Mouse (Mus musculus): Measurements from ENCODE around the gene Stom. TPM values are rescaled to one million over a fixed set of nuclear protein-coding genes. Genes with fewer than 3 reads are reported as not detected.
A peak's percentile ranks its signal among the peaks of the same experiment; 100 is the strongest.

The Stom gene
- polyA plus RNA-seq, 1 experiment from 2014 or later, result 42.2 TPM

DNA sequence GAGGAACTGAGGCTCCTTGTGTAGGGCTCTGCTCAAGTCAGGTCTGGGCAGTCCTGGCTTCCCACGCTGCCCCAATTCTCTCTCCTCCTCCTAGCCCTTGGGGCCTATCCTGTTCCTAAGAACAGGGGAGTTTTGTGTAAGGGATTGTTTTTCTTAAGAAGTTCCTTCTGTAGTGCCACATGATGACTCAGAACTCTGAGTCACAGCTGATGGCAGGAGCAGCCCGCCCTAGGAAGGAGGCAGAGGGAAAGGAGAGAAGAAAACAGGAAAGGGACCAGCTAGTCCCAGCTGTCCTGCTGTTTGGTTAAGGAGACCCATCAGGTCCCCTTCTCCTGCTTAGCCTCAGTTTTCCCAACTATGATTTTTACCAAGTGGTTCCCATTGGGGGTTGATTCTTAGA is 65.0 kb downstream of the Stom start:
- no peak overlapping the region for H3K9ac ChIP-seq
- H3K27ac ChIP-seq (ENCODE audit: poor library complexity, severe bottlenecking), result peak overlapping the region; percentile 90; the same call in 1 of the 2 replicates
- no peak for ATAC-seq (ENCODE audit: insufficient number of reproducible peaks, low FRiP score)

GRCm38 (mm10) chr2:35270531-35270984 is 66.2 kb downstream of the Stom start:
- H3K27ac ChIP-seq (ENCODE audit: poor library complexity, severe bottlenecking), result peak overlapping the region; percentile 90
- H3K36me3 ChIP-seq, result no peaks in the 10 kb centered on the region
- 15% methylated on average over 10 of the region's 10 CpGs for WGBS
- peak; percentile 31 for ATAC-seq (ENCODE audit: insufficient number of reproducible peaks, low FRiP score)
- no peak overlapping the region for H3K9ac ChIP-seq
- peak overlapping the region; percentile 43 for H3K4me2 ChIP-seq
- H3K27me3 ChIP-seq (replicated peaks), result no peaks in the 10 kb centered on the region
- no peaks in the 10 kb centered on the region for H3K9me3 ChIP-seq (replicated peaks)
- peaks cover 87% of the 10 kb centered on the region for H3K4me1 ChIP-seq (replicated peaks)
- no peak overlapping the region for H3K4me3 ChIP-seq

More for the DNA sequence above, 65.0 kb downstream of the Stom start:
- no peaks in the 10 kb centered on the region for H3K9me3 ChIP-seq (replicated peaks)
- H3K36me3 ChIP-seq, result no peaks in the 10 kb centered on the region
- H3K4me3 ChIP-seq, result no peak overlapping the region
- no peaks in the 10 kb centered on the region for H3K27me3 ChIP-seq (replicated peaks)
- 65% methylated on average over 2 of the region's 2 CpGs for WGBS
- H3K4me2 ChIP-seq, result no peak overlapping the region
- H3K4me1 ChIP-seq (replicated peaks), result peaks cover 76% of the 10 kb centered on the region

- Histone ChIP-seq H3K4me2 (peak overlapping the region; percentile 43; the same call in 1 of the 2 replicates), H3K27ac (ENCODE audit: poor library complexity, severe bottlenecking) (peak overlapping the region; percentile 90), H3K9ac (peak overlapping the region; percentile 29; the same call in 1 of the 2 replicates), H3K27me3 (replicated peaks) (no peaks in the 10 kb centered on the region), H3K4me3 (no peak overlapping the region), H3K9me3 (replicated peaks) (no peaks in the 10 kb centered on the region), H3K36me3 (no peaks in the 10 kb centered on the region), H3K4me1 (replicated peaks) (peaks cover 94% of the 10 kb centered on the region)
- ATAC-seq (ENCODE audit: insufficient number of reproducible peaks, low FRiP score), result no peak
- WGBS, result 61% methylated on average over 4 of the region's 4 CpGs
Observed at GRCm38 (mm10) chr2:35269716-35270260, 67.0 kb downstream of the Stom start.

GRCm38 (mm10) chr2:35269136-35269535 is 67.6 kb downstream of the Stom start:
- H3K4me2 ChIP-seq, result no peak overlapping the region
- WGBS, result 76% methylated on average over 6 of the region's 6 CpGs
- H3K27me3 ChIP-seq (replicated peaks), result no peaks in the 10 kb centered on the region
- no peak overlapping the region for H3K27ac ChIP-seq (ENCODE audit: poor library complexity, severe bottlenecking)
- H3K9me3 ChIP-seq (replicated peaks), result no peaks in the 10 kb centered on the region
- no peak overlapping the region; the same call in 1 of the 2 replicates for H3K9ac ChIP-seq
- no peak for ATAC-seq (ENCODE audit: insufficient number of reproducible peaks, low FRiP score)
- H3K4me1 ChIP-seq (replicated peaks), result peaks cover 95% of the 10 kb centered on the region
- no peaks in the 10 kb centered on the region for H3K36me3 ChIP-seq
- no peak overlapping the region for H3K4me3 ChIP-seq

DNA sequence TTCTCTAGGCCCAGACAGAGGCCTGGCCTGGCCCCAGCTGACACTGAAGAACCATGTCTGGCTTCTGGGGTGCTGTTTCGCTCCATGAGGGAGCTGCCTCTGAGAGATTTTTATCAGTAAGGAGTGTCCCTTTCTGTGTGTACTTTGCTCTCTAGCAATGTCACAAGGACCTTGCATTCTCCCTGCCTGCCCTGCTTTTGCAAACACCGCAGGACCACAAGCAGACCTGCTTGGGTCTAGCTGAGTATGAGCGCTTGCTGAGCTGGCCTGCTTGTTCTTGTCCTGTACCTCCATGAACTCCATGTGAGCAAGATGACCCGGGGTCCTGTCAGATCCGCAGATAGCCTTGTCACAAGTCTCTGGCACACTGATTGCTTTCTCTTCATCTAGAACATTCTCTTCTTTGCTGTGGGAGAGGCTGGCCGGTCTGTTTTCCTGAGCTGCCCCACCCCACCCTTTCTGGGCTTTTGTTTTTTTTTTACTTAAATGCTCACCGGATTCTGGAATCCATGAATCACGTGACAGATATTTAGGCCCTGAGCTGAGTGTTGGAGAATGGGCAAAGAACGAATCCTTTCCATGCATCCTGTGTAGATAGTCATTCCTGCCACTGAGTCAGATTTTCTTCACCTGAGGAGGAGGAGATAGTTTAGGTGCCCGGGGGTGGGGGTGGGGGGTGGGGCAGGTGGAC is 68.8 kb downstream of the Stom start:
- Histone ChIP-seq H3K27ac (ENCODE audit: poor library complexity, severe bottlenecking) (no peak overlapping the region; the same call in 1 of the 2 replicates), H3K36me3 (no peaks in the 10 kb centered on the region), H3K9ac (no peak overlapping the region), H3K4me3 (no peak overlapping the region), H3K27me3 (replicated peaks) (no peaks in the 10 kb centered on the region), H3K4me1 (replicated peaks) (peaks cover 84% of the 10 kb centered on the region), H3K4me2 (no peak overlapping the region), H3K9me3 (replicated peaks) (no peaks in the 10 kb centered on the region)
- WGBS, result 43% methylated on average over 10 of the region's 10 CpGs
- no peak for ATAC-seq (ENCODE audit: insufficient number of reproducible peaks, low FRiP score)

DNA sequence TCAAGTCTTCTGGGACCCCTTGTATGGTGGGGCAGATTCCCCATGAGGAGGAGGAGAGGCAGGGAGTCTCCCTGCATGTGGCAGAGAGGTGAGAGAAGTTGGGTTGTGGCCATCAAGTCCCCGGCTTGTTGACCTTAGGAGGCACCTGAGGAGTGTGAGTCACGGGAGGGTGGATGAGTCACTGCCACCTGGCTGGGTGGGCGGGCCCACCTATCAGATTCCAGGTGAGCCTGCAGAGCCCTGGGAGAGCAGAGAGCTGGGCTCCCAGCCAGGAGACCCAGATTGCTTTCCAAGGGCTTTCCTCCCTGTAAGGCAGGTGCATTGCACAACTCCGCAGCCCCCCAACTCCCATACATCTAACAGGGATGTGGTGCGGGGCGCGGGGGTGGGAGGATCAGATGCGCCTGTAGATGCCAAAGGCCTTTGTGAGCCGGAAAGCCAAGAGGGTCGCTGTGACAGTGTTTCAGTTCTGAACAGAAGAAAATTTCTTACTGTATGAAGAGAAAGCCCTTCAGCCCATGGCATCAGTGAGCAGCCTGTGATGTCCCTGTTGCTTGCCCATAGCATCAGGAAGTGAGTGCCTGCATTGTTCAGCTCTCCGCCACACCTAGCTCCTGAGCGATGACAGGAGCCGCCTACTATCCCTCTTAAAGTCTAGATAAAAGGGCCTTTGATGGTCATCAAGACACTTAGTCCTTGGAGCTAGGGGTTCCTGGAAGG is 69.5 kb downstream of the Stom start:
- ATAC-seq (ENCODE audit: insufficient number of reproducible peaks, low FRiP score), result no peak
- H3K4me3 ChIP-seq, result no peak overlapping the region
- H3K4me1 ChIP-seq (replicated peaks), result peaks cover 78% of the 10 kb centered on the region
- no peak overlapping the region for H3K27ac ChIP-seq (ENCODE audit: poor library complexity, severe bottlenecking)
- no peaks in the 10 kb centered on the region for H3K9me3 ChIP-seq (replicated peaks)
- no peaks in the 10 kb centered on the region for H3K36me3 ChIP-seq
- H3K9ac ChIP-seq, result no peak overlapping the region
- WGBS, result 68% methylated on average over 13 of the region's 13 CpGs
- H3K4me2 ChIP-seq, result no peak overlapping the region
- no peaks in the 10 kb centered on the region for H3K27me3 ChIP-seq (replicated peaks)

GRCm38 (mm10) chr2:35266251-35266905 is 70.4 kb downstream of the Stom start:
- no peaks in the 10 kb centered on the region for H3K27me3 ChIP-seq (replicated peaks)
- H3K9me3 ChIP-seq (replicated peaks), result no peaks in the 10 kb centered on the region
- H3K27ac ChIP-seq (ENCODE audit: poor library complexity, severe bottlenecking), result no peak overlapping the region
- H3K4me3 ChIP-seq, result no peak overlapping the region
- ATAC-seq (ENCODE audit: insufficient number of reproducible peaks, low FRiP score), result no peak
- no peak overlapping the region for H3K9ac ChIP-seq
- H3K4me2 ChIP-seq, result no peak overlapping the region
- no peaks in the 10 kb centered on the region for H3K36me3 ChIP-seq
- WGBS, result 68% methylated on average over 9 of the region's 9 CpGs
- peaks cover 72% of the 10 kb centered on the region for H3K4me1 ChIP-seq (replicated peaks)

- Histone ChIP-seq H3K9ac (no peak overlapping the region), H3K36me3 (no peaks in the 10 kb centered on the region), H3K27me3 (replicated peaks) (no peaks in the 10 kb centered on the region), H3K4me2 (no peak overlapping the region), H3K9me3 (replicated peaks) (no peaks in the 10 kb centered on the region), H3K4me3 (no peak overlapping the region), H3K27ac (ENCODE audit: poor library complexity, severe bottlenecking) (no peak overlapping the region), H3K4me1 (replicated peaks) (peaks cover 72% of the 10 kb centered on the region)
- 64% methylated on average over 8 of the region's 8 CpGs for WGBS
- ATAC-seq (ENCODE audit: insufficient number of reproducible peaks, low FRiP score), result no peak
Observed at GRCm38 (mm10) chr2:35265775-35266174, 71.0 kb downstream of the Stom start.

DNA sequence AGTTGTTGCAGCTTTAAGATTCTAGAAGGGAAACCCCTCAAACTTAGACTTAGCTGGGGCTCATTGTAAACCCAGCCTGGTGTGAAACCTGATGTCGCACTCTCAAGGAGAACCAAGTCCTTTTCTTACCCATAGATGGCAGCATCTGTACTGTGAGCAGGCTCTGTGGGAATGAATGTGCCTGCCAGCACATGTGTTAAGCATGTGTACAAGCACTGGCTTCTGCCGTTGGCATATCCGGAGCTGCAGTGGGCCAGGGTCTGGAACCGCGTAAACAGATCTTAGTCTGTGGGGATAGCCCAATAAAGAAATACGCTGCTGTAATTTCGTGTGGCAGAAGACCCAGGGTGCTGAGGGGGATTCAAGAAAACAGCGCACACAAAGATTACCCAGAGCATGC is 71.5 kb downstream of the Stom start:
- no peaks in the 10 kb centered on the region for H3K9me3 ChIP-seq (replicated peaks)
- H3K9ac ChIP-seq, result no peak overlapping the region
- WGBS, result 44% methylated on average over 8 of the region's 8 CpGs
- no peaks in the 10 kb centered on the region for H3K27me3 ChIP-seq (replicated peaks)
- 0 out of 2 replicates have a peak, but pooled peaks have one; percentile 43 for ATAC-seq (ENCODE audit: insufficient number of reproducible peaks, low FRiP score)
- no peaks in the 10 kb centered on the region for H3K36me3 ChIP-seq
- peaks cover 70% of the 10 kb centered on the region for H3K4me1 ChIP-seq (replicated peaks)
- H3K4me2 ChIP-seq, result no peak overlapping the region
- H3K4me3 ChIP-seq, result no peak overlapping the region
- no peak overlapping the region for H3K27ac ChIP-seq (ENCODE audit: poor library complexity, severe bottlenecking)

- no peak overlapping the region for H3K4me3 ChIP-seq
- H3K4me2 ChIP-seq, result no peak overlapping the region
- 52% methylated on average over 1 of the region's 1 CpGs for WGBS
- H3K9me3 ChIP-seq (replicated peaks), result no peaks in the 10 kb centered on the region
- no peak overlapping the region for H3K27ac ChIP-seq (ENCODE audit: poor library complexity, severe bottlenecking)
- H3K27me3 ChIP-seq (replicated peaks), result no peaks in the 10 kb centered on the region
- H3K4me1 ChIP-seq (replicated peaks), result peaks cover 70% of the 10 kb centered on the region
- no peaks in the 10 kb centered on the region for H3K36me3 ChIP-seq
- ATAC-seq (ENCODE audit: insufficient number of reproducible peaks, low FRiP score), result no peak
- H3K9ac ChIP-seq, result no peak overlapping the region
Observed at GRCm38 (mm10) chr2:35264095-35264494, 72.7 kb downstream of the Stom start.

Measured in heart, embryonic 12.5 days (tissue).